Mouse (Mus musculus): Measurements from ENCODE around the gene Prpsap1.
"Not testable (repeated sequence)": the region's sequence is repeated elsewhere in the genome, so short reads cannot be mapped to it uniquely, and the experiment has no call there.

Gene Prpsap1

DNA sequence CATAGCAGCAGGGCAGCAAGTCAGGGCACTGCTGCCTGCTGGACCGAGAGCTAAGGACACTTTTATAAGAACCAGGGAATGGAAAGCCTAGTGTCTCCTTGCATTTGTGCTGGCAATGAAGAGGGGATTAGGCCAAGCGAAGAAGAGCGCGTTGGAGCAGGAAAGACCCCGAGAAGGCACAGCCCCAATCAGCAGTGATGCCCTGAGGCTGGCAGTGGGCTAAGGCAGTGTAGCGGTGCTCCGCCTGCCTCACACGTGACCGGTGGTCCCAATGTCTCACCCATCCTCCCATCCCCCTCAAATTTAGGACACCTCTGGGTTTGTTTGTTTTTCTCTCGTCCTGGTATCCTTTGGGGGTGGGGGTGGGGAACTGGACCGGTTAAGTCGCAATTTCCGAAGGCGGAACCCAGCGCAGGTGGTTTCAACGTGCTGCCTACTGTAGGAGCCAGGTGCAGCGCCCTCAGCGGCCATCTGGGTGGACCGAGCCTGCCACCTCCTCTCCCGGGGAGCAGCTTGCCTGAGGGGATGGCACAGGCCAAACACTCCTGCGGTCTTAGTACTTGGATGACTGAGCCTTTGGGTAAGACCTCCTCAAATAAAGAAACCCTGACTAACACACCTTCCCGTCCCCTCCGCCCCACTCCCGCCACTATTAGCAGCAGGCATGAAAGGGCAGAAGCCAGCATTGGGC, 21.5 kb upstream of the Prpsap1 start:
- DNase-seq (ENCODE audit: low spot score) = no peak

DNA sequence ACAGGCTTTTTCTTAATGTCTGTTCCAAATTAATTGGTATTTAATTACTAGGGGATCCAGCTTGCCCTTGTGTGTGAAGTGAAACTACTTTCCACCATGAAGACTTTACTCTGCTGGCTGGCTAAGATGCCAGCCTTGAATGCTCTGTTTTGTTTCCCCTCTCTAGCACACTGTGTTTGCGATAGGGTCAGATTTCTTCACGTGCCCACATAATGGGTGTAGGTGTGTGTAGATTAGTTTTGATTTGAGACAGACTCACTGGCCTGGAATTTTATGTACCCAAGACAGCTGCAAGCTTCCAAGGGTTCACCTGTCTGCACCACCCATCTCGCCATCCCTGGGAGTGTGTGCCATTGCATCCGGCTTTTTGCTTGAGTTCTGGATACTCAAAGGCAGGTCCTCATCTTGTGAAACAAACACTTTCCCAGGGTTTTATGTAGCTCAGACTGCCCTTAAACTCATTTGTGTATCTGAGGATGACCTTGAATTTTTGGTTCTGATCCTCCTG, 19.6 kb upstream of the Prpsap1 start:
- DNase-seq (ENCODE audit: low spot score) = no peak

DNA sequence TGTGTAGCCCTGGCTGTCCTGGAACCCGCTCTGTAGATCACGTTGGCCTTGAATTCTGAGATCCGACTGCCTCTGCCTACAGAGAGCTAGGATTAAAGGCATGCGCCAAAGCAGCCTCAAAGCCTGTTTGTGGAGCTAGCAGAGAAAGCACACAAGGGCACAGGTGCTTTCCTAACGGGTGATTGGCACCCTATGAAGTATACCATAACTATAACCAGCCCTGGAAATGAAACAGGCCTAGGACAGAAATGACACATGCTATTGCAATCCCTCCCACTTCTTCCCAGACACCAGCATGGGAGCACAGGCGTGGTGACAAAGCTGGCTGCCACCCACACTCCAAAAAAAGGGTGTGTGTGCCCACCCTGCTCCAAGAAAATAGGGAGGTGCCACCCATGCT, 19.0 kb upstream of the Prpsap1 start:
- no peak for DNase-seq (ENCODE audit: low spot score)

DNA sequence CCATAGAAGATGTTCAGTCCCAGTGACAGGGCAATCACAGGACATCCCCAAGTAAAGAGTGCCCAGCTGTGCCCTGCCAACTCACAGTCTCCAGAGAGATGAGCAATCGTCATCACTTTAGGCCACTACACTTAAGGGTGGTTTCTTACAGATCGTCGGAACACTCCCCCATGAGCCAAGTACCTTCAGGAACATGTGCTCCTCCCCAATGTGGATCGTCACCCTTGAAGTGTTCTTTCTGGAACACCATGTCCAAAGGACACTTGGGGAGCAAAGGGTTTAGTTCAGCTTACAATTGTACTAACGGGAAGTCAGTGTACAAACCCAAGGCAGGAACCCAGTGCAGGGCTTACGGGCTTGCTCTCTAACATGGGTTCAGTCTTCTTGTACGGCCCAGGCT, 18.2 kb upstream of the Prpsap1 start:
- no peak for DNase-seq (ENCODE audit: low spot score)

DNA sequence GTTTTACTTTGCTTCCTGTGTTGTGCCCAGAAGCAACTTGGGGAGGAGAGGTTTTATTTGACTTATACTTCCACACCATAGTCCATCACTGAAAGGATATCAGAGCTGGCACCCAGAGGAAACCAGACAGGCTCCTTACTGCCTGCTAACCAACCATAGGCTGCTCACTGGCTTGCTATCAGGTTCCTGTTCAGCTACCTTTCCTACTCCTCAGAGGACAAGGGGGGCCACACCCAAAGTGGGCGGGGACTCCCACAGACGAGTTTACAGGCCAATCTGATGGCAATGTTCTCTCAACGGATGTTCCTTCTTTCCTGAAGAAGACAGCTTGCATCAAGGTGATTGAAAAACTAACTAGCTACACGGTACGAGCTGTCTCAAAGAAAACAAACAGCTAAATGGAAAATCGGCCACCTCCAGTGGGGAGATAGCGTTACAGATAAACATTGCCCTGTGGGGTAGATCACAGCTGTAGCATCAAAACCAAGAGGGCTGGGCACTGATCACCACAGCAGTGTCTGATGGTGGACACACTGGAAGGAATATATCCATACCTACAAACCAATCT, 17.4 kb upstream of the Prpsap1 start:
- no peak for DNase-seq (ENCODE audit: low spot score)

DNA sequence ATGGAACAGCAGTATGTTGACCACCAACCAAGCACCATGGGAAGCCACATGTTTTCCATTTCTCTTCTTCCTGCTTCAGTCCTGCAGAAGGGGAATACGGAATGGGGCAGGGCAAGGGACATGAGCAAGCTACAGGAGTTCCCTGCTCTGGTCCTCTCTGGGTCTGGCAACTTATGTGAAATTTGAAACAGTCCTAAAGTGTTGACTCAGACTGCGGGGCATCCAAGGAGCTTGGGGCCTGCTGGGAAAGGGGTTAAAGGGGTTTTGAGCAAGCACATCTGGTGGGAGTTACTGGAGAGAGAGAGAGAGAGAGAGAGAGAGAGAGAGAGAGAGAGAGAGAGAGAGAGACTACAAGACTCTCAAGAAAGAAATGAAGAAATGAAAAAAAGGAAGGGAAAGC, 14.7 kb upstream of the Prpsap1 start:
- no peak for DNase-seq (ENCODE audit: low spot score)

DNA sequence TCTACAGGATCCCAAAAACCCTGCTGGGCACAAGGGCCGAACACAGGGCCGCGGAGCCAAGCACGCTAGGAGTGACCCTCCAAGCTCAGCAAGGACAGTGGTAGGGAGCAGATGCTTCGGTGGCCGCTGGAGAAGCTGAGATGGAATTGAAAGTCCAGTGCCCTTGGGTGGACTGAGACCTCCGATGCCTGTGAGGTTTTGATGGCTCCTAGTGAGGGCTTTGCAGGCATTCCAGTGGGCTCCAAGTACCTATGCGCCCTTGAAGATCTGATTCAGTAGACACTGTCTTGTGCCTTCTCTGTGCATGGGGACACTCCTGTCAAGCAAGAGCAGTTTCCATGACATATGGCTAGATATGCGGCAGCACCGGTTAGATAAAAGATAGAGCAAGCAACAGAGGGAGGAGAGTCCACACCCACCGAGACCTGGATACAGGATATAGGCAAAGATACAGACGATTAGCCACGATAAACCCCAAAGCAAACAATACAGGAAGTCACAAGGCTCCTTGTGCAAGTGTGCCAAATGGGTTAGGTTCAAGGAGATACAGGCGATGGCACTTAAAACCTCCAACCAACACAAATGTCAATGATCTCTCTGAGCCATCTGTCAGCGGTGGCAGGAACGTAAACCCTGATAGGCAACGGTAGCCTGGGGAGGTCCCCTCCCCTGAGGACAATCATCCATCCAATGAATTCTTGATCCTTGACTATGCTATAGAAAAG, 12.3 kb upstream of the Prpsap1 start:
- no peak for DNase-seq (ENCODE audit: low spot score)

DNA sequence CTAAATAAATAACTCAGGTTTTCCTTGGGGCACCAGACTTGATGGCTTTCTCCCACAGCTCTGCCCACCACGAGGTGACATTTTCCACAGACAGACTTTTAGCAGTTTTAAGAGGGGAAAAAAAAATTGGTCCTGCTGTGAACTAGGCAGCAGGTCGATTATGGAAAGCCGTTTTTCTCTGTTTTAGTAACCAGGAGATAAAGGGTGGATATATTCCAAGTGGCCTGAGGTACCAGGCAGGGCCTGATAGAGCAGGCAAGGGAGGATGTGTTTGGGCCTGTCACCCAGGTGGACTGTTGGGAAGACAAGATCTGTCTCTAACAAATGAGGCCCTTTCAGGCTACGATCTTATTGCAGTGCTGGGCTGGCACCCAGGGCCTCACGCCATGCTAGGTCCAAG, 11.6 kb upstream of the Prpsap1 start:
- DNase-seq (ENCODE audit: low spot score) = no peak

DNA sequence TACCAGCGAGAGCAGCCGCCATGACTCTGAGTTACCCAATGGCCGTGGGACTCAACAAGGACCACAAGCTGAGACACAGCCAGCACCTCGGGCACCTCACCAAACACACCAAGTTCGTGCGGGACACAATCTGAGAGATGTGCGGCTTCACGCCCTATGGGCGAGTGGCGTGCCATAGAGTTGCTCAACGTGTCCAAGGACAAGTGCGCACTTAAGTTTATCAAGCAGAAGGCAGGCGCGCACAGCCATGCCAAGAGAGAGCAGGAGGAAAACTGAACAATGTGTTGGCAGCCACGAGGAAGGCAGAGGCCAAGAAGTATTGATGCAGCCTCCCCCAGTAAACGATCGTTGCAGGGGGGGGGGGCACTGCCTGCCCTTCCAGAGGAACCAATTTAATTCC, 10.5 kb upstream of the Prpsap1 start:
- no peak for DNase-seq (ENCODE audit: low spot score)

DNA sequence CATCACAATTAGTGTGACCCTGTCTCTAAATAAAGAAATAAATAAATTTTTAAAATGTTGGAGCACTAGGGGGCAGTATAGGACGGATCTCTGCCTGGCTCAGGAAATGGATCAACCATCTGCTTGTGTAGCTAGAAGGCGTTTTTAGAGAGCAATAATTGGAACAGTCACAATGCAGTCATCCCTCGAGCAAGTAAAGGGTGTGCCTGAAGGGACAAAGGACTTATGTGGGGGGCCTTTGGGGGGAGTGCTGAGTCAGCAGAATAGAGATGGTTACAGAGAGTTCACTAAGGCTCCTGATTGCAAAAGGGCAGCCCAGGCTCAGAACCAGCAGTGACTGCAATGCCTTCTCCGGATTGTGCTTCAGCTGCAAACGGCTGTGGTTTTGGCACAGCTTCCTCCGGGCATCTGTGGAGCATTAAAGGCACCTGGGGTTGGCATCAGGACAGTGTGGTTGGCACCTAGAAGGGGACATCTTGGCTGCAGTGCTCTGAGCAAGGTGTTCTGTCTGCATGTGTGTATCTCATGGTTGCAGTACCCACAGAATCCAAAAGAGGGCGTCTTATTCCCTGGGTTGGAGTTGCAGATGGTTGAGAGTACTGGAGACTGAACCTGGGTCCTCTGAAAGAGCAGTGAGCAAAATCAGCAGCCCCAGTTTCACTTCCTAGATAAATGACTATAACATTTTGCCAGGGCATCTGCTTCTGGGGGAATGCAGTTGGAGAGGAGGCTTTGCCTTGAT, 7.2 kb upstream of the Prpsap1 start:
- DNase-seq (ENCODE audit: low spot score) = no peak

DNA sequence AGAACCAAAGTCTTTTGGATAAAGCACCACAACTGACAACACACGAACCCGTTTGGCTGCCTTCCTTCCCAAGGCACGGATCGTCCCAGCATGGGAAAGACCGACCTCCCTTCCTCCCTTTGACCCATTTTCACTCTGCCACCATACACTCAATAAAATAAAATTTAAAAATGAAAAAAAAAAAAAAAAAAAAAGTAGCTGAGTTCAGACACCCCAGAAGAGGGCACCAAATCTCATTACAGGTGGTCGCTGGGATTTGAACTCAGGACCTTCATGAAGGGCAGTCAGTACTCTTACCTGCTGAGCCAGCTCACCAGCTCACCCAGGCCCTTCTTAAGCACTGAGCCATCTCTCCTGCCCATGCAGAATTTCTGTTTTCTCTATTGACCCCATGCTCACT, 5.0 kb upstream of the Prpsap1 start:
- no peak for DNase-seq (ENCODE audit: low spot score)

DNA sequence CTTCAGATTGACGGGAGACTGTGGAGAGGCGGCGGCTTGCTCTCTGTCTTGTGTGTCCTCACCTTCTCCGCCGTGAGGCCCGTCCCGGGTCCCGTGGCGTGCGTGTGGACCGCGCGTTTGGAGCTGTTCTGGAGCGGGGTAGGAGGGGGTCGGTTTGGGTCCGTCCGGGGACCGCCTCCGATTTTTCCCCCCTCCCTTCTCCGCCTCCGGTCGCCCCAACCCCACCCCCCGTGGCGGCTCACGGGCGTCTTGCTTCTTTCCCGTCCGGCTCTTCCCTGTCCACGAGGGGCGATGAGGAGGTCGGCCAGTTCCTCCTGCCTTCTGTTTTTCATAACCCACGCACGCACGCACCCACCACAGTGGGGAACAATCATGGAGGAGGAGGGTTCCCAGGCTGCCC, 4.6 kb upstream of the Prpsap1 start:
- no peak for DNase-seq (ENCODE audit: low spot score)

DNA sequence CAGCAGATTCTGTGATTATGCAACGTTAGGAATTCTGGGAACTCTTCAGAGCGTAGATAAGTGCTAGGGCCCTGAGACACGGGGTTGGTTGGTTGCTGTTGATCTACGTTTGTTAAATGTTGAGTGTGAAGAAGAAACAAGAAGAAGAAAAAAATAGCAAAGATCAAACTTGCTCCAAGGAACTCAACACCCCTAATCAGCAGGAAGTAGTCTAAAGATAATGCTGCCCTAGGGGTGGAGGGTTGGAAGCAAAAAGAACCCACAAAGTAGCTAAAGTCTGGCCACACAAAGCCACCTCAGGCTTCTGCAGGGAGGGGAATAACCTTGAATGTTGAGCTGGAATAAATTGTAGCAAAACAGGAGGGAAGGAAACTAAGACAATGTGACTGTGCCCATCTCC, 3.3 kb upstream of the Prpsap1 start:
- no peak for DNase-seq (ENCODE audit: low spot score)

DNA sequence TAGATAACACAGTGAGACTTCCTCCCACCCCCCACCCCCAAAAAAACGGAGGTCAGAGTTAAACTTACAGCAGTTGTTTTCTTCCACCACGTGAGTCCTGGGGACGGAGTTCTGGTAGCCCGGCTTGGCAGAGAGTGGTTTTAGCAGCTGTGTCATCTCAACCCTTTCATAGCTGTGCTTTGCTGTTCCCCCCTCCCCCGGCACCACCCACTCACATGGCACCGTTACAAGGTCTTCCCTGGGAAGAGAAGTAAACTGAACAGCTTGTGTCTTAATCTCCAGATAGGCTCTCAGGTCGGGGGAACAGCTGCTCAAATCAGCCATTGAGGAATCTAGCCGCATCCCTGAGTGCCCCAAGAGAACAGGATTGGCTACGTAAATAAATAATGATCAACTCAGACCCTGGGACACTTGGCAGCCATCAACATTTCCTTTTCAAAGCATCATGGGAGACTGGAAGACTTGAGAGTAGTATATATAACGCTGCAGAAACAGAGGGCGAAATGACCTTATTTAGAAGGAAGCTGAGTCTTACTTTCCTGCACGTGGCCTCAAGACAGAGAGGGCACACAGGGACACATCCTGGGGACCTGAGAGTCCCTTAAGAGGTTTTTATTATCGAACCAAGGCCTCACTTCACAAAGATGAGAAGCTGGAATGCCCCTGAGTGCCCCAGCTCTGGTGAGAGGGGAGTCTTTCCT, 622 bp upstream of the Prpsap1 start:
- DNase-seq (ENCODE audit: low spot score) = peak; percentile 48

DNA sequence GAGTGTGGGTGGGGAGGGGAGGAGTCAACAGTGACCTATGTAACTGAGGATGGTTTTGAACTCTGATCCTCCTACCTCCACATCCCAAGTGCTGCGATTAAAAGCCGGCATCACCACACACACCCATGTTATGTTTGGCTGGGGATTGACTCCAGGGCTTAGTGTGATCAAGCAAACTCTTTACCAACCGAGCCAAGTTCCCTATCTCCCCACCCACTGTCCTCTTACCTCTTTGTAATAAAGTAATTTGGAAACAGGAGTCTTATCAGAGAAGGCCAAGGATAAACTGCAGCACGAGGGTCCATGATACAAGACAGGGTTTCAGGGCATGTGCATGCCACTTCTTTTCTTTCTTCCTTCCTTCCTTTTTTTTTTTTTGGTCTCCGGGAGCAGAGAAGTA, 811 bp downstream of the Prpsap1 start:
- DNase-seq (ENCODE audit: low spot score) = no peak

DNA sequence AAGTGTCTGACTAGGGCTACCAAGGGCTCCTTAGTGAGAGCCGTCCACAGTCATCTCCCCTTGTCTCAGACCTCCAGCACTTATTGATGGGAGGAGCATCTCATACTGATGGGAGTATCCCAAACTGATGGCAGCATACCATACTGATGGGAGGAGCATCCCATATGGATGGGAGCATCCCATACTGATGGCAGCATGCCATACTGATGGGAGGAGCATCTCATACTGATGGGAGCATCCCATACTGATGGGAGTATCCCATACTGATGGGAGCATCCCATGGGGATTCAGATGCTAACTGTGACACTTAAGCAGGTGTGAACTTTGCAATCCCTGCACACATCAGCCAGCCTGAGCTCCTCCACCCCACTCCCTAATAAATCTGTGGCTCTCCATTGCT, 1.5 kb downstream of the Prpsap1 start:
- not testable (repeated sequence) for DNase-seq (ENCODE audit: low spot score)

DNA sequence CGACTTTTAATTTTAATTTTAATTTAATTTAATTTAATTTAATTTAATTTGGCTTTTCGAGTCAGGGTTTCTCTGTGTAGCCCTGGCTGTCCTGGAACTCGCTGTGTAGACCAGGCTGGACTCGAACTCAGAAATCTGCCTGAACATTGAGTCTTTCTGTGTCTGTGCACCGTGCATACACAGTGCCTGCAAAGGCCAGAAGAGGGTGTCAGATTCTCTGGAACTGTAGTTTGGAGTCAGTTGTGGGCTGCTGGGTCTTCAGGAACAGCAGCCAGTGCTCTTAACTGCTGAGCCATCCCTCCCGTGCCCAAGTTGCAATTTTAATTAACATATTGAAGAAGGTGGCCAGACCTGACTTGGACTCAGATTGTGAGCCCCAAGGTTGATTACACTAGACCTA, 2.7 kb downstream of the Prpsap1 start:
- DNase-seq (ENCODE audit: low spot score) = no peak

DNA sequence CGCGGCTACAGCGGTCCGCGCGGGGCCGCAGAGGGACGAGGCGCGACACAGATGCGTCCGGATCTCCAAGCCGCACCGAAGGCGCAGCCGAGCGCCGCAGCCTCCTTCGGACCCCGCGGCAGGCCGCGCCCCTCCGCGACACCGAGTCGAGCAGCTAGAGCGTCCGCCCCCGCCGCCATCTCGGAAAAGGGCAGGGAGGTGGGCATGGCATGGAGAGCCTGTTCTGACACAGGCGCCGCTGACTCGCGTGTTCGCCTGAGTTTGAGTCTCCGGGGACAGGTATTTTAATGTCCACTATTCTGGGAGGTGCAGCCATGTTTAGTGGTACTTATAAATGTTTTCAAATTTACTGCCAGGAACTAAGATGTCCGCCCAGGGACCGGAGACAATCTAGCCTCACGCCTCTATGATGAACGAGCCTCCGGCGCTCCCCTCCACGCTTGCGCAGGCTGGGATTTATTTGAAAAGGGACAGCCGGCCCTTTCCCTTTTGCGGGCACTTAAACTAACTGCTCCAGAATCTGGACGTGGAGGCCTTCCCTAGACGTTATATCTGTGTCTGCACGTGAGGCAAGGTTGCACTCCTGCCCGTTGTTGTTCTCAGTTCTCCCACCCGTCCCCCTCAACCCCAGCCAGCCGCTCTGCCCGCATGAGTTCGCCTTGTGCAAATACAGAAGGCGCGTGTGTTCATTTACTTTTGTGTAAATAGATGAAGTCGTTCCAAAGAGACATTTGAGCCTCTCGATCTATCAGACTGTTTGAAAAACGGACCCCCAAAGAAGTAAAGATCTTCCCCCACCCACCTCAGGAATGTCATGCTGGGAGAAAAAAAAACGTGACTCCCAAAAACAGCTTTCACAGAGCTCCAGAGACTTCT, 3.5 kb downstream of the Prpsap1 start:
- peak; percentile 84 for DNase-seq (ENCODE audit: low spot score)

DNA sequence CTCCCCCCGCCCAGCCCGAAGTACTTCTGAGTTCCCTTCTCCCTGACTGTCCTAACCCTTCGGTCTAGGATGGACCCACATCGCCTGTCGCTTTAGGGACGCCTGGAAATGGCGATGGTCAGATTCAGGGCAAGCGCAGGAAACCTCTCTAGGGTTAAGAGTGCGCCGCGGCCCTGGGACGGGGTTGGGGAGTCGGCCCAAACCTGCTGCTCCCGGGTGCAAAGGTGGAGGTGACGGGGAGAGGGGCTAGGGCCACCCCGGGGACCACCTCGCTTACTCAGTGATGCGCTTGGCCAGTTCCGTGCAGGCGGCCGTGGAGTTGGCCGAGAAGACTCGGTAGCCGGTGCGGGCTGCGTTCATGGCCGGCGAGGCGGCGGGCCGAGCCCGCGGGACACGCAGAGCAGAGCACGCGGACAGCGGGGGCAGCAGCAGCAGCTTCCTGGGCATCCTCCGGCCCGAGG, 4.2 kb downstream of the Prpsap1 start:
- DNase-seq (ENCODE audit: low spot score) = no peak

DNA sequence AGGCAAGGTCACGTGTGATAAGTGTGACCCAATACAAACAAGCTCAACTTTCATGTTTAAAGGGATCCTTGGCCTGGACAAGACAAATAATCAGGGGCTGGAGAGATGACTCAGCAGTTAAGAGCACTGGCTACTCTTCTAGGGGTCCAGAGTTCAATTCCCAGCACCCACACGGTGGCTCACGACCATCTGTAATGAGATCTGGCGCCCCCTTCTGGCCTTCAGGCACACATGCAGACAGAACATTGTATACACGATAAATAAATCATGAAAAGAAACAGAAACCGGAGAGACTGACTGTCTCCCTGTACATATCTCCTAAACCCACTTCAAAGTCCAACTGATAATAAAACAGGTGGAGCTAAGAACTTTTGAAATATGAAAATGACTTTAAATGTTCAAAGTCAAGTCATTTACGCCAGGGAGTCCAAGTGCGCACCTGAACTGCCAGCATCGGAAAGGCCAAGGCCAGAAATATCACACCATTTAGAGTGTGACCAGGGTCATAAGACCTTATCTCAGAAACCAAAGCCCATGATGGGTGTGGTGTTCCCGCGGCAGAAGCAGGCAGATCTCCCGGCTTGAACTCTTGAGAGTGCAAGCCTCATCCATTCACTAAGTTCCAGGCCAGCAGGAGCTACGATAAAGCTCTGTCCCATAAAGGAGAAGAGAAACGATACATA, 5.2 kb downstream of the Prpsap1 start:
- no peak for DNase-seq (ENCODE audit: low spot score)
